Mouse (Mus musculus): Measurements from ENCODE around the gene Sdf2. TPM values are rescaled to one million over a fixed set of nuclear protein-coding genes. Genes with fewer than 3 reads are reported as not detected.

Gene Sdf2
- polyA plus RNA-seq, 1 experiment from 2014 or later = 81.9 TPM

Other genes with a start within 250 kb of the Sdf2 start
- gene Dhrs13, start 213.5 kb upstream of the Sdf2 start, polyA plus RNA-seq (2015; fragmentation: Nextera tagmentation; extraction: Ambion mirVana) = 16.1 and 20.5 TPM in 2 replicates
- 49.4 and 53.2 TPM in 2 replicates for gene Flot2, start 207.8 kb upstream of the Sdf2 start, polyA plus RNA-seq (2015; fragmentation: Nextera tagmentation; extraction: Ambion mirVana)
- 34.8 and 39.0 TPM in 2 replicates for gene Eral1, start 165.4 kb upstream of the Sdf2 start, polyA plus RNA-seq (2015; fragmentation: Nextera tagmentation; extraction: Ambion mirVana)
- 14.1 and 16.9 TPM in 2 replicates for gene Fam222b, start 151.1 kb upstream of the Sdf2 start, polyA plus RNA-seq (2015; fragmentation: Nextera tagmentation; extraction: Ambion mirVana)
- gene Traf4, start 80.2 kb upstream of the Sdf2 start, polyA plus RNA-seq (2015; fragmentation: Nextera tagmentation; extraction: Ambion mirVana) = 91.5 and 103 TPM in 2 replicates
- 17.4 and 18.1 TPM in 2 replicates for gene Nek8, start 69.1 kb upstream of the Sdf2 start, polyA plus RNA-seq (2015; fragmentation: Nextera tagmentation; extraction: Ambion mirVana)
- 15.4 and 17.2 TPM in 2 replicates for gene Tlcd1, start 69.0 kb upstream of the Sdf2 start, polyA plus RNA-seq (2015; fragmentation: Nextera tagmentation; extraction: Ambion mirVana)
- 1,597 and 1,678 TPM in 2 replicates for gene Rpl23a, start 62.2 kb upstream of the Sdf2 start, polyA plus RNA-seq (2015; fragmentation: Nextera tagmentation; extraction: Ambion mirVana)
- 172 and 188 TPM in 2 replicates for gene Rab34, start 57.3 kb upstream of the Sdf2 start, polyA plus RNA-seq (2015; fragmentation: Nextera tagmentation; extraction: Ambion mirVana)
- gene Proca1, start 52.4 kb upstream of the Sdf2 start, polyA plus RNA-seq (2015; fragmentation: Nextera tagmentation; extraction: Ambion mirVana) = 3.2 and 4.1 TPM in 2 replicates
- gene Supt6, start 241 bp downstream of the Sdf2 start, polyA plus RNA-seq (2015; fragmentation: Nextera tagmentation; extraction: Ambion mirVana) = 30.3 and 32.2 TPM in 2 replicates
- gene 2610507B11Rik, start 16.0 kb downstream of the Sdf2 start, polyA plus RNA-seq (2015; fragmentation: Nextera tagmentation; extraction: Ambion mirVana) = 73.7 and 79.6 TPM in 2 replicates
- 0.28 TPM in 1 of 2 replicates, not detected in the other for gene BC030499, start 45.1 kb downstream of the Sdf2 start, polyA plus RNA-seq (2015; fragmentation: Nextera tagmentation; extraction: Ambion mirVana)
- 36.4 and 44.3 TPM in 2 replicates for gene Spag5, start 55.8 kb downstream of the Sdf2 start, polyA plus RNA-seq (2015; fragmentation: Nextera tagmentation; extraction: Ambion mirVana)
- 16.6 and 21.1 TPM in 2 replicates for gene Aldoc, start 77.2 kb downstream of the Sdf2 start, polyA plus RNA-seq (2015; fragmentation: Nextera tagmentation; extraction: Ambion mirVana)
- 75.7 and 79.5 TPM in 2 replicates for gene Pigs, start 82.7 kb downstream of the Sdf2 start, polyA plus RNA-seq (2015; fragmentation: Nextera tagmentation; extraction: Ambion mirVana)
- gene Unc119, start 97.7 kb downstream of the Sdf2 start, polyA plus RNA-seq (2015; fragmentation: Nextera tagmentation; extraction: Ambion mirVana) = 66.7 and 71.4 TPM in 2 replicates
- gene Foxn1, start 140.8 kb downstream of the Sdf2 start, polyA plus RNA-seq (2015; fragmentation: Nextera tagmentation; extraction: Ambion mirVana) = 0.73 and 1.1 TPM in 2 replicates
- gene Slc13a2, start 176.5 kb downstream of the Sdf2 start, polyA plus RNA-seq (2015; fragmentation: Nextera tagmentation; extraction: Ambion mirVana) = 0.62 TPM in 1 of 2 replicates, not detected in the other
- 13.5 and 16.2 TPM in 2 replicates for gene Slc46a1, start 220.0 kb downstream of the Sdf2 start, polyA plus RNA-seq (2015; fragmentation: Nextera tagmentation; extraction: Ambion mirVana)